Mouse (Mus musculus): ENCODE data around the gene Dis3l.

Dis3l gene

GRCm38 (mm10) chr9:64341254-64341566, at the start of gene Dis3l:
TSS of gene Dis3l (minus strand) at chr9:64341288.
- no peak for DNase-seq (ENCODE audit: low read depth, low spot score)

GRCm38 (mm10) chr9:64389576-64390292, 48.6 kb upstream of the Dis3l start:
- DNase-seq (ENCODE audit: low read depth, low spot score) = peak; percentile 79

- no peak for DNase-seq (ENCODE audit: low read depth, low spot score)
Observed at GRCm38 (mm10) chr9:64386466-64387211, 45.6 kb upstream of the Dis3l start.

- peak; percentile 68 for DNase-seq (ENCODE audit: low read depth, low spot score)
Observed at GRCm38 (mm10) chr9:64385511-64386465, 44.7 kb upstream of the Dis3l start, which contains the start of gene Megf11. TSS of gene Megf11 (plus strand) at chr9:64385626.

- DNase-seq (ENCODE audit: low read depth, low spot score) = peak; percentile 70
Observed at GRCm38 (mm10) chr9:64383021-64383788, 42.1 kb upstream of the Dis3l start.

DNA sequence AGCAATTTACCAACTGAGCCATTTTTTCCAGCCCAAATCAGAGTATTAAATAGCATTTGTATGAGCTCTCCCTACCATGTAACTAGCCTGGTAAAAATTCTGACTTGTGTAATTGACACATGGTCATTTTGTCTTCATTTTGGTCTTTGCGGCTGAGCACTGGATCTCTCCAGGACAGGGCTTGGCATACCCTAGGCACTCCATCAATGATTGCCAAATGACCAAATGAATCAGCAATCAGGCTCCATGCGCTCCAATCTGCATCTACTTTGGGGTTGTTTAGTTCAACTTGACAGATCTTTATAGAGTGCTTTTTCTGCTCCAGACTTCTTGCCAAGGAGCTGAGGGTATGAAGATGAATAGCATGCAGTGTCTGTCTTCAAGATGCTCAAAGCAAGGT, 35.3 kb upstream of the Dis3l start:
- DNase-seq (ENCODE audit: low read depth, low spot score) = no peak

DNA sequence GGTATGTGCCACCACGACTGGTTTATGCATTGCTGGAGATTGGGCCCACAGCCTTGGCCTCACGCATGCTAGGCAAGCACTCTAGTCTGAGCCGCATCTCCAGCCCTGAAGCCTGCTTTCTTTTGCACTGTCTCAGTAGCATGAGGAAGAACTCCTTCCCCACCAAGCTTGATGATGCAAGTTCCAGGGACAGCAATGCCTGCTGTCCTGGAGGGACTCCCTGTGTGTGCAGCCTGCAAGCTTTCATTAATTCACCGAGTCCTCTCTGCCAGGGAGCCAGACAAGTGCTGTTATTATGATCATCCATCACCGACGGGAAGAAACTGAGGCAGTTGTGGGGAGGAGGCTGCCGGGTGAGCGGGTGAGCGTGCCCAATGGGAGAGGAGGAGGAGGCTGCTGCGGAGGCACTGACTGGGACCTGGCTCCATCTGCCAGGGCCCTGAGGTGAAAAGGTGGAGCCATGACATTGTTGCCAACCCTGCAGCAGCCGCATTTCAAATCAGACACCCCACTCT, 30.3 kb upstream of the Dis3l start:
- DNase-seq (ENCODE audit: low read depth, low spot score) = no peak

DNA sequence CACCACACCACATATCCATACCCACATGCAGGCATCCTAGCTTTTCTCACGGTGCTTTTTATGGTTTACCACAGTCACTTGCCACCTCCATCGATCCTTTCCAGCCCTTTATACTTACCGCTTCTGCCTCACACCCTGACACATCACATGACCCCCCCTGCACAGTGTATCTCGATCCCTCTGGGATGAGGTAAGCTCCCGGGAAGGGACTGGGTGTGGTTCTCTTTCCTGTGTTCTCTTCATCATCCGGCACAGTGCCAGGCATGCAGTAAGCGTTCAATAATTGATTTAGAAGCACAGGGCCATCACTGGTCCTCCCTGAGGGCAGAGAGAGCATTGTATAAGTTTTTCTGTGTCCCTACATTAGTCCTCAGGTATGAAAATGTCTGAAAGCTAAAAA, 28.8 kb upstream of the Dis3l start:
- DNase-seq (ENCODE audit: low read depth, low spot score) = no peak

DNA sequence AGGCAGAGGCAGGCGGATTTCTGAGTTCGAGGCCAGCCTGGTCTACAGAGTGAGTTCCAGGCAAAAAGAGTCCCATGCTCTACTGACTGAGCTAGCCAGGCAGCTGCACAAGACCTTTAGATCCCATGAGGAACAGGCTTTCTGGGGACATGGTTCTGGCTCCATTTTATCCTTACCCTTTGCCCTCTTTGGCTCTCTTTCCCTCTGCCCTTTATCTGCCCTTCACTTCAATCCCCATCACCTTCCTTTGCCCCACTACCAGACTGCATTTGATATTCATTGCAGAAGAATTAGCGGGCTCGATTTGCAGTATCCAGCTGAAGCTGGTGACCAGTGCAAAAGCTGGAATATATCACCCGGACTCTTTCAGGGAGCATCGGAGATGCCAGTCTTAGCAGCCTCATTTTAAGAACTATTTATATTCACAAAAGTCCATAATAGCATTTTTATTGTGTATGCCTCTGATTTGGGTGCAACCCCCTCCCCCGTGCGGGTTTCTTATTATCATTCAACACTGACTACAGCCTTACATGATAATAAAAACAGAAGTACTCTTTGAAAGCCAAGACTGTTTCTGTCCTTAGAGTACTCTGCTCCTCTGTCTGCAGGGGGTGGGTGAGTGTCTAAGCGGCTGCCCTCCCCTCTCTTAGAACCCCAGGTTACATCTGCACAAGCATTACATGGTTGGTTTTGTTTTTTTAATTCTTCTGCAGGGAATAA, 20.3 kb upstream of the Dis3l start:
- DNase-seq (ENCODE audit: low read depth, low spot score) = peak; percentile 65

- no peak for DNase-seq (ENCODE audit: low read depth, low spot score)
Observed at GRCm38 (mm10) chr9:64355627-64356026, 14.5 kb upstream of the Dis3l start.

- peak; percentile 49 for DNase-seq (ENCODE audit: low read depth, low spot score)
Observed at GRCm38 (mm10) chr9:64351191-64351590, 10.1 kb upstream of the Dis3l start.

GRCm38 (mm10) chr9:64349490-64349889, 8.4 kb upstream of the Dis3l start:
- DNase-seq (ENCODE audit: low read depth, low spot score) = no peak

GRCm38 (mm10) chr9:64347377-64347776, 6.3 kb upstream of the Dis3l start:
- peak; percentile 28 for DNase-seq (ENCODE audit: low read depth, low spot score)

DNA sequence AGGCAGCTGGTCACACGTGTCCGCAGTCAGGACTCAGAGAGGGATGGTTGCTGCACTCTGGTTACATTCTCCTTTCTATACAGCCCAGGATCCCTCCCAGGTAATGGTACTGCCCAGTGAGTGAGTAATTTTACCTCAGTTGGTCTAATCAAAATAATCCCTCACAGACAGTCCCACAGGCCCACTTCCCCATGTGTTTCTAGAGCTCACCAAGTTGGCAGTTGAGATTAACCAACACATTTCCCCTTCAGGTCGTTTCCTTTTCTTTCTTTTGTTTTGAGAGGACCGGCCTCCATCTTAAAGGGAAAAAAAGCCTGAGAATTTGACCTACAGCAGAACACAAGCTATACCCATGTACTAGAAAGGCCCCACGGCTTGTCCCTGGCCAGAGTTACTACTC, 4.8 kb upstream of the Dis3l start:
- DNase-seq (ENCODE audit: low read depth, low spot score) = no peak

DNA sequence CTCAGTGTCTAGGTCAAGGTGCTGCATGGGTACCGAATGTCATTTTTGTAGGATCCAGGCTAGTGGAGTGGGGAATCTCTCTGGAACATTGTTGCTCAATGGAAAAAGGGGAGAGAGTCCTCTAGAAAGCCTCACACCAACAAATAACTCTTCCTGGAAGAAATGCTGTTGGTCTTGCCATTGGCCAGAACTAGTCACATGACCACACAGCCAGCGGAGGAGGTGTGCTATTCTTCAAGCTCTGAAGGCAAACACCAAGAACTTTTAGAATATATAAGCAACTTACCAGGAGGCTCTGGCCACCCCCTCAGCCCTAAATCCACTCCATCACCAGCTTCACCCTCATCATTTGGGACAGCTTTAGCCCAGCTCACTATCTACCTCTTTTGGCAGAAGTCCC, 2.6 kb upstream of the Dis3l start:
- no peak for DNase-seq (ENCODE audit: low read depth, low spot score)

GRCm38 (mm10) chr9:64341671-64342070, 583 bp upstream of the Dis3l start:
- no peak for DNase-seq (ENCODE audit: low read depth, low spot score)

DNA sequence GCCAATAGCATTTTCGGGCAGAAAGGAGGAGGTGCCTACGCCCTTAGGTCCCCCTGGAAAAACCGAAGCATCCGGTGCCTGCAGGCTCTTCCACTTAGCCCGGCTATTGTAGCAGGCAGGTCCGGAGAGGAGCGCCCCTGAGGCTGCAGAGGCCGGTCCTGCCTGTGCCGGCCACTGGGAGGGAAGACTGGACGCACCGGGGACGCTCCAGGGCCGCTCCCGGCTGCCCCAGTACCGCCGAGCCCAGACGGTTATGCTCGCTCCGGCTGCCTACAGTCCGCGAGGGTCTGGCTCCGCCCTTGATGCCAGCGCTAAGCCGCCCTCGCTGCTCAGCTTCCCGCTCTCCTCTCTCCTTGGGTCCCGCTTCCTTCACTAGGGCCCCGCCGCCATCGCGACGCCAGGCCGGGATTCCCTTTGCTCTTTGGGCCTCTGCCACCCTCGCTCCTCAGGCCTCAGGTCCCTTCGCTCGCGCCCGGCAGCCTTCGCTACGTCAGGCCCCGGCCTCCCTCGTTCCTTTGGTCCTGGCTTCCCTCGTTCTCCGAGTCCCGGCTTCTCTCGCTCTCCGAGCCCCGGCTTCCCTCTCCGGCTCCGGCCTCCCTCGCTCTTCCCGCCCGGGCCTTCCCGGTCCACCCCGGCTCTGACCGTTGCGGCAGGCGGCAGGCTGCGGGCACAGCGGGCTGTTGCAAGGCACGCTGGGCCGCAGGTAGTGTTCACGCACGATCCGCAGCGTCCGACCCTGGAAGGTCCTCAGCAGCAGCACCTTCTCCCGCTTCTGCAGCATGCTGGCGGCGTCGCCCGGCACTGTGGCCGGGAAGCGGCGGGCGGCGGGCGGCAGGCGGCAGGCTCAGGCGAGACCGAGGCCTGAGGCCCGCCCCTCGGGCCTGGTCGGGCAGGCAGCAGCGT, 486 bp downstream of the Dis3l start:
- peak; percentile 45 for DNase-seq (ENCODE audit: low read depth, low spot score)

DNA sequence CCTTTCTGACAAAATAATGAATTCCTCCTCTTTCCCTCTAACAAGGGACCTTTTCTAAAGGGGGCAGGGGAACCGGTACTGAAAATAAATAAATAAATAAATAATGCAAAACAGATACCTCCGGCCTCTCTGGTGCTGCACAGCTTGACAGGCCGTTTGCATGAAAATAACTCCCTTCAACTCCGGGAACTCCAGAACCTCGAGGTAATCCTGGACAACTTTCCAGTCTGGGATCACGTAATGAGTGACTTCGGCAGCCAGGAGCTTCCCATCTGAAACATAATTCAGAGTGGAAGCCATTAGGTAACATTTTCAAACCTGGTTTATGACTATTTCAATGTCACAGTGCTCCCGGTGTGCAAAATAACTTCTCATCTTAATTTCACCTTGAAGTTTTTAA, 1.7 kb downstream of the Dis3l start:
- DNase-seq (ENCODE audit: low read depth, low spot score) = peak; percentile 72

- peak; percentile 52 for DNase-seq (ENCODE audit: low read depth, low spot score)
Observed at GRCm38 (mm10) chr9:64335825-64336224, 5.3 kb downstream of the Dis3l start.

Data from ES-CJ7 (cell line).